Mouse (Mus musculus): Measurements from ENCODE around the gene Lhx4. TPM values are rescaled to one million over a fixed set of nuclear protein-coding genes. Genes with fewer than 3 reads are reported as not detected.

Lhx4 gene
- polyA plus RNA-seq, 1 experiment from 2014 or later, result not detected

- H3K9ac ChIP-seq (ENCODE audit: low read depth, low read length), result no peak overlapping the region
- H3K27me3 ChIP-seq (ENCODE audit: control insufficient read depth, insufficient read depth, low read depth, low read length), result no peaks in the 10 kb centered on the region
- H3K4me2 ChIP-seq (ENCODE audit: low read depth, low read length), result no peak overlapping the region
- no peaks in the 10 kb centered on the region for H3K4me1 ChIP-seq (ENCODE audit: control insufficient read depth, low read depth, low read length)
- H3K4me3 ChIP-seq (ENCODE audit: low read depth, low read length), result no peak overlapping the region
- H3K36me3 ChIP-seq (ENCODE audit: control insufficient read depth, insufficient read depth), result no peaks in the 10 kb centered on the region
- ATAC-seq (ENCODE audit: low read depth), result no peak
- no peak overlapping the region for H3K27ac ChIP-seq (ENCODE audit: low read length)
- WGBS (ENCODE audit: insufficient replicate concordance), result 74% methylated on average over 5 of the region's 5 CpGs
- H3K9me3 ChIP-seq (replicated peaks; ENCODE audit: control insufficient read depth, low read length), result no peaks in the 10 kb centered on the region
These were observed 95.2 kb downstream of the Lhx4 start for GRCm38 (mm10) chr1:155656321-155656720.

- no peaks in the 10 kb centered on the region for H3K27me3 ChIP-seq (ENCODE audit: control insufficient read depth, insufficient read depth, low read depth, low read length)
- no peak overlapping the region for H3K9ac ChIP-seq (ENCODE audit: low read depth, low read length)
- H3K4me3 ChIP-seq (ENCODE audit: low read depth, low read length), result no peak overlapping the region
- ATAC-seq (ENCODE audit: low read depth), result no peak
- no peaks in the 10 kb centered on the region for H3K36me3 ChIP-seq (ENCODE audit: control insufficient read depth, insufficient read depth)
- WGBS (ENCODE audit: insufficient replicate concordance), result 65% methylated on average over 3 of the region's 3 CpGs
- no peak overlapping the region for H3K27ac ChIP-seq (ENCODE audit: low read length)
- H3K4me1 ChIP-seq (ENCODE audit: control insufficient read depth, low read depth, low read length), result no peaks in the 10 kb centered on the region
- no peak overlapping the region for H3K4me2 ChIP-seq (ENCODE audit: low read depth, low read length)
- no peaks in the 10 kb centered on the region for H3K9me3 ChIP-seq (replicated peaks; ENCODE audit: control insufficient read depth, low read length)
These were observed 96.5 kb downstream of the Lhx4 start for GRCm38 (mm10) chr1:155654961-155655360.

GRCm38 (mm10) chr1:155650121-155650846, 101.2 kb downstream of the Lhx4 start:
- H3K9ac ChIP-seq (ENCODE audit: low read depth, low read length), result no peak overlapping the region
- no peak overlapping the region for H3K4me3 ChIP-seq (ENCODE audit: low read depth, low read length)
- H3K36me3 ChIP-seq (ENCODE audit: control insufficient read depth, insufficient read depth), result no peaks in the 10 kb centered on the region
- H3K27ac ChIP-seq (ENCODE audit: low read length), result no peak overlapping the region
- no peak overlapping the region for H3K4me2 ChIP-seq (ENCODE audit: low read depth, low read length)
- ATAC-seq (ENCODE audit: low read depth), result no peak
- H3K9me3 ChIP-seq (replicated peaks; ENCODE audit: control insufficient read depth, low read length), result no peaks in the 10 kb centered on the region
- no peaks in the 10 kb centered on the region for H3K4me1 ChIP-seq (ENCODE audit: control insufficient read depth, low read depth, low read length)
- WGBS (ENCODE audit: insufficient replicate concordance), result 71% methylated on average over 9 of the region's 9 CpGs
- H3K27me3 ChIP-seq (ENCODE audit: control insufficient read depth, insufficient read depth, low read depth, low read length), result no peaks in the 10 kb centered on the region

Other genes starting within 250 kb of the Lhx4 start
- 28.6 and 29.1 TPM in 2 replicates for gene Acbd6, start 193.6 kb downstream of the Lhx4 start, polyA plus RNA-seq (2015; fragmentation: Nextera tagmentation; extraction: Ambion mirVana)
- gene Qsox1, start 61.2 kb upstream of the Lhx4 start, polyA plus RNA-seq (2015; fragmentation: Nextera tagmentation; extraction: Ambion mirVana), result 42.8 and 51.2 TPM in 2 replicates
- 4.1 and 4.4 TPM in 2 replicates for gene Cep350, start 221.6 kb upstream of the Lhx4 start, polyA plus RNA-seq (2015; fragmentation: Nextera tagmentation; extraction: Ambion mirVana)